Mouse (Mus musculus): Measurements from ENCODE around the gene Gm4981. TPM values are rescaled to one million over a fixed set of nuclear protein-coding genes. Genes with fewer than 3 reads are reported as not detected.
"Not testable (repeated sequence)": the region's sequence is repeated elsewhere in the genome, so short reads cannot be mapped to it uniquely, and the experiment has no call there.

The Gm4981 gene
- polyA plus RNA-seq, 2 experiments: not detected

DNA sequence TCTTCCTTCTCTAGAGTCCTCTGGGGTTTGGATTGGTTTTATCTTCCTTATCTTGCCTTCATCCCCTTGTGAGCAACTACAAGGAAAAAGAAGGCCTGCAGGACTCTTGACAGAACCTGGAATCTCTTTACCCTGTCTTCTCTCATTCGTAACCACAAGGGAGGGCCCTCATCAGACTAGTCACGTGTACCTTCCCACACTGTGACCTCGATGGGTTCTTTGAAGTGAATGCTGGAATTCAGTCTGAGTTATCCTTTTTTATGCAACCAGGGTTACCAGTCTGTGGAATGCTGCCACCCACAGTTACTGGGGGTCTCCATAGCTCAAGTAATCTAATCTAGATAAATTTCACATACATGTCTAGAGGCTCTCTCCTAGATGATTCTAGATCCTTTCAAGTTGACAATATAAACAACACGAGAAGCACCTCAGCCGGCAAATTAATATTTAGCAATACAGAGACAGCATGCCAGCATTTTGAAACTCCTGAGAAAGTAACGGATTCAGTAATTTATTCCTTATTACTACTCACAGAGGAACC, 18.2 kb upstream of the Gm4981 start:
- H3K9ac ChIP-seq (replicated peaks): peak overlapping the region; percentile 95
- no peaks in the 10 kb centered on the region for H3K9me3 ChIP-seq (ENCODE audit: control insufficient read depth, low read length)
- WGBS (ENCODE audit: insufficient replicate concordance): 25% methylated on average over 6 of the region's 6 CpGs
- no peaks in the 10 kb centered on the region; the same call in 1 of the 2 replicates for H3K36me3 ChIP-seq (replicated peaks; ENCODE audit: control insufficient read depth, insufficient read depth, low read depth)
- no peak for TF ChIP-seq CTCF (IDR thresholded peaks at IDR 0.05; ENCODE audit: low read depth)
- TF ChIP-seq EP300 (IDR thresholded peaks at IDR 0.05; ENCODE audit: low read depth): no peak
- peak overlapping the region; percentile 11 to 97; a peak in 3 of 4 replicates for H3K4me3 ChIP-seq (ENCODE audit: insufficient read depth in 1 of 2, low read depth in 2 of 2, low read length in 2 of 2)
- ATAC-seq (ENCODE audit: insufficient read depth) (no peak), DNase-seq (ENCODE audit: low read depth in 3 of 3, low spot score in 3 of 3) (no peak)
- H3K4me2 ChIP-seq (ENCODE audit: low read depth): peak overlapping the region; percentile 84
- no peaks in the 10 kb centered on the region for H3K27me3 ChIP-seq (ENCODE audit: control insufficient read depth, insufficient read depth, low read length)
- H3K4me1 ChIP-seq (replicated peaks; ENCODE audit: control insufficient read depth in 2 of 2, insufficient read depth in 2 of 2, low read length in 1 of 2): peaks cover 6 to 8% of the 10 kb centered on the region in 2 experiments
- H3K27ac ChIP-seq: no peak overlapping the region

DNA sequence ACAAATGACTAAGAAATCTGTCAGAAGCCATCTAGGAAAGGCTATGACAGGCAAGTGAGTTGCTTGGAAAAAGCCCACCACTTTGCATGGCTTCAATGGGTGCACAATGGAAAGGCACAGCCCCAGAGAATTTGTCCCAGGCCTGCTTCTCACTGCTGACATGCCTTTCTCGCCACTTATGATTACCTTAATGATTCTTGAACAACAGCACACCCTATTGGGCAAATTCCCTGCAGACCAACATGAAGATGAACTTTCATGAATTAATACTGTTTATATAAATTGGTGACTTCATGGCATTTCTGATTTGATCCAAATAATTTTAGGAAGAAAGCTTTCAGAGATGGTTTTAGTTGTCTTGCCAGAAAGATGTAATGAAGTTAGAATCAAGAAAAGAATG, 13.0 kb upstream of the Gm4981 start:
- TF ChIP-seq EP300 (IDR thresholded peaks at IDR 0.05; ENCODE audit: low read depth) (no peak), CTCF (IDR thresholded peaks at IDR 0.05; ENCODE audit: low read depth) (no peak)

GRCm38 (mm10) chr10:58238984-58239740, 2.7 kb upstream of the Gm4981 start:
- H3K27me3 ChIP-seq (ENCODE audit: control insufficient read depth, insufficient read depth, low read length); H3K9ac ChIP-seq (replicated peaks); H3K4me1 ChIP-seq (replicated peaks; ENCODE audit: control insufficient read depth in 2 of 2, insufficient read depth in 2 of 2, low read length in 1 of 2); H3K4me2 ChIP-seq (ENCODE audit: low read depth); DNase-seq (ENCODE audit: low read depth in 3 of 3, low spot score in 3 of 3); H3K4me3 ChIP-seq (ENCODE audit: insufficient read depth in 1 of 2, low read depth in 2 of 2, low read length in 2 of 2); H3K9me3 ChIP-seq (ENCODE audit: control insufficient read depth, low read length); H3K36me3 ChIP-seq (replicated peaks; ENCODE audit: control insufficient read depth, insufficient read depth, low read depth); H3K27ac ChIP-seq: not testable (repeated sequence)
- peak; percentile 57; the same call in 1 of the 2 replicates for ATAC-seq (ENCODE audit: insufficient read depth)
- 51% methylated on average over 7 of the region's 8 CpGs for WGBS (ENCODE audit: insufficient replicate concordance)

More for the DNA sequence above, 13.0 kb upstream of the Gm4981 start:
- Histone ChIP-seq H3K9me3 (ENCODE audit: control insufficient read depth, low read length) (no peaks in the 10 kb centered on the region), H3K4me2 (ENCODE audit: low read depth) (no peak overlapping the region), H3K9ac (replicated peaks) (no peak overlapping the region), H3K27ac (no peak overlapping the region), H3K36me3 (replicated peaks; ENCODE audit: control insufficient read depth, insufficient read depth, low read depth) (no peaks in the 10 kb centered on the region), H3K4me1 (replicated peaks; ENCODE audit: control insufficient read depth in 2 of 2, insufficient read depth in 2 of 2, low read length in 1 of 2) (peaks cover under 1 to 2% of the 10 kb centered on the region in 2 experiments), H3K27me3 (ENCODE audit: control insufficient read depth, insufficient read depth, low read length) (no peaks in the 10 kb centered on the region), H3K4me3 (ENCODE audit: insufficient read depth in 1 of 2, low read depth in 2 of 2, low read length in 2 of 2) (no peak overlapping the region)
- 23% methylated on average over 1 of the region's 1 CpGs for WGBS (ENCODE audit: insufficient replicate concordance)
- DNase-seq (ENCODE audit: low read depth in 3 of 3, low spot score in 3 of 3) (no peak), ATAC-seq (ENCODE audit: insufficient read depth) (no peak)

DNA sequence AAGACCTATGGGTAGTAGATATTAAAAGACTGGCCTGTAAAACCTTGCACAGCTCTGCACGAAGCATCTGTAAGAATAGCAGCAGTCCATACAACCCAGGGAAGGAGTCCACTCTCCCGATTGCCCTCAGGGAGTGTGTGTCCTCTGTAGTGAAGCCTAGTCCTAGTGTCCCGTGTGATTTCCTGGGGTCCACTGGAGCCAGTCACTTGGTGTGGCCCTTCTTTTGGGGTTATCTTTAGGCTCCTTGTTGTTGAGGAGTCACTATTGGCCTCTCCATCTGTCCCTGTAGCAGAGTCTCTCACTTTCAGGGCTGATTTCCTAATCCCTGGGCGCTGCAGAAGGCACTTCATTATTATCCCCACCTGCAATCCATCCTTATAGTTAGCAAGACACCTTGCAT, 1.5 kb downstream of the Gm4981 start:
- not testable (repeated sequence) for H3K27me3 ChIP-seq (ENCODE audit: control insufficient read depth, insufficient read depth, low read length); ATAC-seq (ENCODE audit: insufficient read depth); H3K4me2 ChIP-seq (ENCODE audit: low read depth); H3K4me1 ChIP-seq (replicated peaks; ENCODE audit: control insufficient read depth in 2 of 2, insufficient read depth in 2 of 2, low read length in 1 of 2); DNase-seq (ENCODE audit: low read depth in 3 of 3, low spot score in 3 of 3); H3K9me3 ChIP-seq (ENCODE audit: control insufficient read depth, low read length); H3K9ac ChIP-seq (replicated peaks); H3K4me3 ChIP-seq (ENCODE audit: insufficient read depth in 1 of 2, low read depth in 2 of 2, low read length in 2 of 2); H3K36me3 ChIP-seq (replicated peaks; ENCODE audit: control insufficient read depth, insufficient read depth, low read depth); H3K27ac ChIP-seq
- WGBS (ENCODE audit: insufficient replicate concordance): 47% methylated on average over 4 of the region's 4 CpGs

DNA sequence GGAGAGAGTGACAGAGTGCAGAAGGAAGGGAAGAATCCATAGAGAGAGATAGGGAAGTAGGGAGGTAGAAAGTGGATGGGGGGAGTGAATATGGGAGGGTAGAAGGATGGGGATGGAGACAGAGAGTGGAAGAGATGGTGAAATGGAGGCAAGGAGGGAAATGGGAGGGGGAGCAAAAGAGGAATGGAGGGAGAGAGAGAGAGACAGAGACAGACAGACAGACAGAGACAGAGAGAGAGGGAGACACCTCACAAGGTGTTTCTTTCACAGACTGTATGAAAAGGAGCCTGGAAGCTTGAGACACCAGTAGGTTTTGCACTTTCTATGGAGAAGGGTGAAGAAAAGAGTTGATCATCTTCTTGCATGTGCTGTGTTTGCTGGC, 2.8 kb downstream of the Gm4981 start:
- not testable (repeated sequence) for H3K27ac ChIP-seq; H3K9me3 ChIP-seq (ENCODE audit: control insufficient read depth, low read length); H3K27me3 ChIP-seq (ENCODE audit: control insufficient read depth, insufficient read depth, low read length); H3K9ac ChIP-seq (replicated peaks); ATAC-seq (ENCODE audit: insufficient read depth); H3K4me3 ChIP-seq (ENCODE audit: insufficient read depth in 1 of 2, low read depth in 2 of 2, low read length in 2 of 2); DNase-seq (ENCODE audit: low read depth in 3 of 3, low spot score in 3 of 3); H3K4me2 ChIP-seq (ENCODE audit: low read depth); H3K4me1 ChIP-seq (replicated peaks; ENCODE audit: control insufficient read depth in 2 of 2, insufficient read depth in 2 of 2, low read length in 1 of 2); H3K36me3 ChIP-seq (replicated peaks; ENCODE audit: control insufficient read depth, insufficient read depth, low read depth)

DNA sequence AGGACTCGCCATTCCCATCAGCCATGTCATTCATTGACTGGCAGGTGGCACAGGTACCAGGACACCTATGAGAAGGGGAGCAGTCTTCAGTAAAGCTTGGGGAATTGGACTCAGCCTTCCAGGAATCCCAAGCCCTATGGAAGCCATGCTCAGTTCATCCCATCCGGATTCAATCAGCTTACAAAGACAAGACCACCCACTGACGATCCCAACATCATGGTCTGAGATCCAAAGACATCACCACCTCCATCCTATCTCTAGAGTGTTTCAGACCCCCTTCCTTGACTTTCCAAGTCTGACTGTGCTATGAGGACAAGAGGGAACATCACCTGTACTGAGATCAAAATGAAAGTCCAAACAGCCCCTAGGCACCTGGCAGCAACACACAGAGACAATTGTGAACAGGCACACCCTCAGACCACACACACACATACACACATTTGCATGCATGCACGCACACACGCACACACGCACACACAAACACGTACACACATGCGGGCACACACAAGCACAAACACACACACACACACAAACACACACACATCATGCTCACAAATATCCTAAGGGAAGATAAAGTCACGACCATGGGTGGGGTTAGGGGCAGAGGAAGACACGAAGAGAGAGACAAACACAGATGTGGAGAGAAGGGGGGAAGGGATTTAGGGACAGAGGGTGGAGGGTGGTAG, 3.3 kb downstream of the Gm4981 start:
- not testable (repeated sequence) for H3K9ac ChIP-seq (replicated peaks); H3K4me1 ChIP-seq (replicated peaks; ENCODE audit: control insufficient read depth in 2 of 2, insufficient read depth in 2 of 2, low read length in 1 of 2)

DNA sequence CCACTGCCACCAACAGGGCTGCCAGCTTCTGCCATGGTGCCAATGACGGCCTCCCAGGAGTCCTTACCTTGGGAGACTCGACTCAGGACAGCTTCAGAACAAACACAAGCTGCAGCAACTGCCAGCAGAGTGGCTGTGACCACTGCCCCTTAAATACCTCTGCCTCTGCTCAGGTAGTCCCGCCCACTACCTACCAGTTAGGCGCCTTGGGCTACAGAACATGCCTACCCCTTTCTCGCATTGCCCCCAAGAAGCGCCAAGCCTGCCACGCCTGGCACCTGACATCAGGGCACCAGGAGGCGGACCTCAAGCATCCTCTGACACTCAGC, 3.9 kb downstream of the Gm4981 start, which contains the start of gene Duxf3:
Gene Duxf3 (minus strand): TSS at position 35 of the 329 bp plus-strand sequence.
- H3K4me1 ChIP-seq (replicated peaks; ENCODE audit: control insufficient read depth in 2 of 2, insufficient read depth in 2 of 2, low read length in 1 of 2); DNase-seq (ENCODE audit: low read depth in 3 of 3, low spot score in 3 of 3); H3K9ac ChIP-seq (replicated peaks); H3K36me3 ChIP-seq (replicated peaks; ENCODE audit: control insufficient read depth, insufficient read depth, low read depth); H3K27ac ChIP-seq; H3K9me3 ChIP-seq (ENCODE audit: control insufficient read depth, low read length); H3K4me2 ChIP-seq (ENCODE audit: low read depth); H3K27me3 ChIP-seq (ENCODE audit: control insufficient read depth, insufficient read depth, low read length); H3K4me3 ChIP-seq (ENCODE audit: insufficient read depth in 1 of 2, low read depth in 2 of 2, low read length in 2 of 2): not testable (repeated sequence)
- ATAC-seq (ENCODE audit: insufficient read depth): peak; percentile 44
- 54% methylated on average over 6 of the region's 8 CpGs for WGBS (ENCODE audit: insufficient replicate concordance)

More for the DNA sequence above, 3.3 kb downstream of the Gm4981 start:
- H3K27me3 ChIP-seq (ENCODE audit: control insufficient read depth, insufficient read depth, low read length); H3K27ac ChIP-seq; H3K9me3 ChIP-seq (ENCODE audit: control insufficient read depth, low read length); H3K4me3 ChIP-seq (ENCODE audit: insufficient read depth in 1 of 2, low read depth in 2 of 2, low read length in 2 of 2); H3K36me3 ChIP-seq (replicated peaks; ENCODE audit: control insufficient read depth, insufficient read depth, low read depth); DNase-seq (ENCODE audit: low read depth in 3 of 3, low spot score in 3 of 3); H3K4me2 ChIP-seq (ENCODE audit: low read depth): not testable (repeated sequence)
- 54% methylated on average over 9 of the region's 10 CpGs for WGBS (ENCODE audit: insufficient replicate concordance)
- ATAC-seq (ENCODE audit: insufficient read depth): peak; percentile 32
